Mouse (Mus musculus): ENCODE results near the gene Ucn2.

DNA sequence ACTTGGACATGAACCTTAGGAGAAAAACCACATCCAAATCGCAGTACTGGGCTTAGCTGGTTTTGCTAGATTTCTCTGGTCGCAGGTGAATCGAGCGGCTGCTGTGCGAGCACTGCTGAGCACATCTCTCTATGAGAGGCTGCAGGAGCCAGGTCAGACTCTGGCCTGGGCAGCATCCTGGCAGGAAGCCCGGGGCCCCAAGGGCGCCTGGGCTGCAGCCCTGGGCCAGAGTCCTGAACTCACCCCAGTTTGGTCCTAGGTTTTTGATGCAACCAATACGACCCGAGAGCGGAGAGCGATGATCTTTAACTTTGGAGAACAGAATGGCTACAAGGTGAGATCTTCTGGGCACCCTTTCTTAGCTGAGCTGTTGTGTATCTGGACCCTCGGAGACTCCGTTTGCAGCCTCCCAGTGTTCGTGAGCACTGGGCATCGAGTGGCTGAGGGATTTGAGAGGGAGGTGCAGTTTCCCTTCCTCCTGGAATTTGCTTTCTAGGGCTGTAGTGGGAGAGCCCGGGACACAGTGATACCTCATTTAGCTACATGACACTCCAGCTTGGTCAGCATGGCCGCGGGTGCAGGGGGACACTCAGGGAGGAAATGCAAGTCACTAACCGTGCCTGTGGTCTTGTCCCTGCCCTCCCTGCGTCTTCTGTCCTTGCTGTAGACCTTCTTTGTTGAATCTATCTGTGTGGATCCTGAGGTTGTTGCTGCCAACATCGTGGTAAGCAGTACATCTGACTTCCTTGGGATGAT is 21.4 kb downstream of the Ucn2 start:
- TF ChIP-seq CTCF (IDR thresholded peaks at IDR 0.05; ENCODE audit: low read depth, low read length) (no peak), POLR2A (IDR thresholded peaks at IDR 0.05; ENCODE audit: borderline replicate concordance, low read depth, low read length) (no peak)
